Mouse (Mus musculus): ENCODE measurements at regions not wholly inside any gene's neighbourhood (a gene's known extent, or its start where the extent isn't known, plus 50 kb on each side); places are given as distances from the start of the nearest gene placed in this dataset.

DNA sequence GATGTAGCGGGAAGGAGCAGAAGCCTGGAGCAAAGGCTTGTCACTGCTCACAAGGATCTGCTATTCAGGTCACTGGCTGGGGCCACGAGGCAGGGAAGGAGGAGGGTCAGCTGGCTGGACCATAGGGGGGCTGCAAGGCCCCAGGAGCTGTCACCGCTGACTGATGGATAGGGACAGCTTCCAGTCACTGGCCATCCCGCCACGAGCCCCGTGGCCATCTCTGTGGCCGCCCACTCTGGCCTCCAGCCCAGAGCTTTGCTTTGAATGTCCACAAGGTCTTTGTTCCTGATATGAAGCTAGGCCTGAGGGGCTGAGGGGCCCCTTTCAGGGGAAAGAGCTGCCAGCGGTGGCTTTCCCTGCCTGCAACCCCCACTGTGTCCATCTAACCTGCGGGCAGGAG is 111.9 kb downstream of the Mn1 start:
- Histone ChIP-seq H3K9me3 (ENCODE audit: control insufficient read depth, insufficient read depth, low read depth, low read length) (no peaks in the 10 kb centered on the region), H3K36me3 (ENCODE audit: control insufficient read depth, insufficient read depth, low read length, poor library complexity, severe bottlenecking) (no peaks in the 10 kb centered on the region), H3K27ac (ENCODE audit: insufficient read depth, low read depth, low read length, poor library complexity, severe bottlenecking) (no peak overlapping the region), H3K4me3 (ENCODE audit: insufficient read depth in 1 of 2, low read depth in 1 of 2, low read length in 2 of 2, poor library complexity in 1 of 2, severe bottlenecking in 1 of 2) (no peak overlapping the region), H3K9ac (ENCODE audit: insufficient read depth, low read depth, low read length, poor library complexity, severe bottlenecking) (no peak overlapping the region), H3K4me1 (ENCODE audit: control insufficient read depth in 2 of 2, insufficient read depth in 2 of 2, low read length in 2 of 2, poor library complexity in 1 of 2) (peaks cover 0 to 3% of the 10 kb centered on the region in 2 experiments; a peak in 1 of 4 replicates)
- in situ Hi-C loops (cut with MboI; ENCODE audit: low sequenced_read_pairs in 2 of 2, unreplicated experiment in 2 of 2), result no loop called here
- no peak for TF ChIP-seq CHD2 (IDR thresholded peaks at IDR 0.05; ENCODE audit: low read depth, low read length)
- no peak for TF ChIP-seq MAFK (IDR thresholded peaks at IDR 0.05; ENCODE audit: insufficient read depth, low read depth, low read length)
- TF ChIP-seq HCFC1 (IDR thresholded peaks at IDR 0.05; ENCODE audit: borderline replicate concordance, insufficient read depth, low read length), result no peak
- no peak for TF ChIP-seq ZC3H11A (IDR thresholded peaks at IDR 0.05; ENCODE audit: borderline replicate concordance, low read depth, low read length)
- no peak for TF ChIP-seq ZNF384 (IDR thresholded peaks at IDR 0.05; ENCODE audit: low read depth, low read length)
- no peak for DNase-seq (ENCODE audit: low read depth, low spot score)

DNA sequence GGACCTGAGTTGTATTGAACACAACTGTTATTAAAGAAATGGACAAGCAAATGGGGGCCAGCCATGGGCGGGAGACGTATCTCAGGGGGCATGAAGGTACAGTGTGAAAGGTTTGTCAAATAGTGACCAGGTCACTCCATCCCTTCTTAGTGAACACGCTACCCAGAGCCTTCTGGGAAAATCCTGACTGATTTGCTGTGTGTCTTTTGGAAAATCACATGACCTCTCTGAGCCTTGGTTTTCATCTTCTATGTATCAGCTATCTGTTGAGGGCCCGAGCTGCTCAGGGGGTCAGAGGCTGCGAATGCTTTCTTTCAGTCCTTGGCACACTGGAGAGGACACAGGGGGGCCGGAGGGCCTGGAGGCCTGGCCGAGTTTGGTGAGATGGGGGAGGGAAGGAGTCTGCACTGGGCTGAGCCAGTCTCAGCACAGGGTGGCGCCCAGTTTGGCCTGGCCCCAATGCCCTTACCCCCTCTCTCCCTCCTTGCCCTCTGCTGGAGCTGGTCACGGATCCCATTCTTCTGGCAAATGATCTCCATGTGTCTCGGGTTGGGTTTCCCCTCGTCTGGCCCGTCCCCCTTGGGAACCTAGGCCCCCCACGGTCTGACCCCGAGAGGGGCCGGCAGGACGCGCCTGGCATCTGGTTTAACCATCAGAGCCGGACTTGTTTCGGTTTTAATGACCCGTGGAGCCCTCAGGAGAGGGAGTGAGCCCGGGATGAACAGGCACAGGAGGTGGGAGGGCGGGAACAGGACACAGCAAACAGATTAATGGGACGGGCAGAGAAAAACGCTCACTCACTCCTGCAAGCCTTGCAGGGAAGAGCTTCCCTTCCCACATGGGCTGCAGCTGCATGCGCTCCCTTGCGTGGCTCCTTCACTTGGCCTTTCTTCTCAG is 113.7 kb downstream of the Mn1 start:
- no peak for DNase-seq (ENCODE audit: low read depth, low spot score)
- in situ Hi-C loops (cut with MboI; ENCODE audit: low sequenced_read_pairs in 2 of 2, unreplicated experiment in 2 of 2), result no loop called here
- TF ChIP-seq ZC3H11A (IDR thresholded peaks at IDR 0.05; ENCODE audit: borderline replicate concordance, low read depth, low read length) (no peak), HCFC1 (IDR thresholded peaks at IDR 0.05; ENCODE audit: borderline replicate concordance, insufficient read depth, low read length) (no peak), MAFK (IDR thresholded peaks at IDR 0.05; ENCODE audit: insufficient read depth, low read depth, low read length) (no peak), ZNF384 (IDR thresholded peaks at IDR 0.05; ENCODE audit: low read depth, low read length) (no peak), CHD2 (IDR thresholded peaks at IDR 0.05; ENCODE audit: low read depth, low read length) (no peak)
- peaks cover 0 to 3% of the 10 kb centered on the region in 2 experiments; a peak in 1 of 4 replicates for H3K4me1 ChIP-seq (ENCODE audit: control insufficient read depth in 2 of 2, insufficient read depth in 2 of 2, low read length in 2 of 2, poor library complexity in 1 of 2)
- H3K36me3 ChIP-seq (ENCODE audit: control insufficient read depth, insufficient read depth, low read length, poor library complexity, severe bottlenecking), result no peaks in the 10 kb centered on the region
- H3K9me3 ChIP-seq (ENCODE audit: control insufficient read depth, insufficient read depth, low read depth, low read length), result no peaks in the 10 kb centered on the region
- no peak overlapping the region for H3K27ac ChIP-seq (ENCODE audit: insufficient read depth, low read depth, low read length, poor library complexity, severe bottlenecking)
- no peak overlapping the region for H3K9ac ChIP-seq (ENCODE audit: insufficient read depth, low read depth, low read length, poor library complexity, severe bottlenecking)
- H3K4me3 ChIP-seq (ENCODE audit: insufficient read depth in 1 of 2, low read depth in 1 of 2, low read length in 2 of 2, poor library complexity in 1 of 2, severe bottlenecking in 1 of 2), result peak overlapping the region in 1 of 2 experiments; percentile 30; a peak in 3 of 4 replicates

DNA sequence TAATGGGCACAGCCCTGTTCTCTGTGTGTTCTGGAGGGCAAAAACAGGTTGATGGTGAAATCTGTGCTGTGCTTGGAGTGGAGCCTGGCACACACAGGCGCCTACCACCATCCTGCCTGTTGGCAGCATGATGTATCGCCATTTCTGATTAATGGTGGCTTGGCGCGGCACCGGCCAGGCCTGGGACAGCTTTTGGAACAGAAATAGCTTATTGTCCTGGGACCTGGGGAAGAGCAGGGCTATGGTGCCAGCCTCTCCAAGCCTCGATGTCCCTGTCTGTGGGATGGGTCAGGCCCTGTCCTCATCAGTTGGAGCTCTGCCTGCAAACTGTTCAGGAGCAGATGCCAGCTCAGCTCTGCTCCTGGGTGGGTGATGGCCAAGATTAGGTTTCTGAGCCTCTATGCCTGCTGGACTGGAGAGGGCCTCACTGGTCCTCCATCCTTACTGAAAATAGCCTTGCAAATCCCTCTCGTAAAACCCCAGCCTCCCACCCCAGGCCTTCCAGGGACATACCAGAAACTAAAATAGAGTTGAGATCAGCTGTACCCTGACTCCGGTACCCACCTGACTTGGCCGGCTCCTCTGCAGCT is 115.4 kb downstream of the Mn1 start:
- H3K27ac ChIP-seq (ENCODE audit: insufficient read depth, low read depth, low read length, poor library complexity, severe bottlenecking), result no peak overlapping the region
- no peaks in the 10 kb centered on the region for H3K9me3 ChIP-seq (ENCODE audit: control insufficient read depth, insufficient read depth, low read depth, low read length)
- peaks cover 0 to 3% of the 10 kb centered on the region in 2 experiments; a peak in 1 of 4 replicates for H3K4me1 ChIP-seq (ENCODE audit: control insufficient read depth in 2 of 2, insufficient read depth in 2 of 2, low read length in 2 of 2, poor library complexity in 1 of 2)
- no peak for DNase-seq (ENCODE audit: low read depth, low spot score)
- H3K4me3 ChIP-seq (ENCODE audit: insufficient read depth in 1 of 2, low read depth in 1 of 2, low read length in 2 of 2, poor library complexity in 1 of 2, severe bottlenecking in 1 of 2), result no peak overlapping the region
- no peak for TF ChIP-seq HCFC1 (IDR thresholded peaks at IDR 0.05; ENCODE audit: borderline replicate concordance, insufficient read depth, low read length)
- no peak for TF ChIP-seq ZC3H11A (IDR thresholded peaks at IDR 0.05; ENCODE audit: borderline replicate concordance, low read depth, low read length)
- TF ChIP-seq CHD2 (IDR thresholded peaks at IDR 0.05; ENCODE audit: low read depth, low read length), result no peak
- TF ChIP-seq MAFK (IDR thresholded peaks at IDR 0.05; ENCODE audit: insufficient read depth, low read depth, low read length), result no peak
- TF ChIP-seq ZNF384 (IDR thresholded peaks at IDR 0.05; ENCODE audit: low read depth, low read length), result no peak
- in situ Hi-C loops (cut with MboI; ENCODE audit: low sequenced_read_pairs in 2 of 2, unreplicated experiment in 2 of 2), result no loop called here
- H3K9ac ChIP-seq (ENCODE audit: insufficient read depth, low read depth, low read length, poor library complexity, severe bottlenecking), result no peak overlapping the region
- no peaks in the 10 kb centered on the region for H3K36me3 ChIP-seq (ENCODE audit: control insufficient read depth, insufficient read depth, low read length, poor library complexity, severe bottlenecking)

DNA sequence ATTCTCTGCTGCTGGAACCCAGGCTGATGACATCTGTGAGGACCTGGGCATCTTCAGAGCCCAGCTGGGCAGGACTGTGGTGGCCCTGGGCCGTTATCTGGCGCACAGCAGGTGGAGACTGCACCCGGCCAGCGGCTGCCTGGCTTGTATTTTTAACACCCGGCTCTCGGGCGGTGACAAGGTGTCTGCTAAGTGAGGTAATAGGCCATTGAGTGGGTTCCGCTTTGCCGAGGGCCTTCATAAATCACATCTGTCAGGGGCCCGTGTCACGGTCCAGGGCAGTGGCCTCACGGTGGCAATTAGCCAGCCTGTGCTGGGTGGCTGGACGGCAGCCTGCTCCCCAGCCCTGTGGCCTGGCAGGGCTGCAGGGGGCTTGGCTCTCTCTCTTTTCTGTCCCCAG is 118.8 kb downstream of the Mn1 start:
- no peak overlapping the region for H3K27ac ChIP-seq (ENCODE audit: insufficient read depth, low read depth, low read length, poor library complexity, severe bottlenecking)
- TF ChIP-seq HCFC1 (IDR thresholded peaks at IDR 0.05; ENCODE audit: borderline replicate concordance, insufficient read depth, low read length), result no peak
- TF ChIP-seq CHD2 (IDR thresholded peaks at IDR 0.05; ENCODE audit: low read depth, low read length), result no peak
- no peak for TF ChIP-seq ZC3H11A (IDR thresholded peaks at IDR 0.05; ENCODE audit: borderline replicate concordance, low read depth, low read length)
- TF ChIP-seq ZNF384 (IDR thresholded peaks at IDR 0.05; ENCODE audit: low read depth, low read length), result no peak
- TF ChIP-seq MAFK (IDR thresholded peaks at IDR 0.05; ENCODE audit: insufficient read depth, low read depth, low read length), result no peak
- in situ Hi-C loops (cut with MboI; ENCODE audit: low sequenced_read_pairs in 2 of 2, unreplicated experiment in 2 of 2), result no loop called here
- no peaks in the 10 kb centered on the region for H3K9me3 ChIP-seq (ENCODE audit: control insufficient read depth, insufficient read depth, low read depth, low read length)
- no peak for DNase-seq (ENCODE audit: low read depth, low spot score)
- H3K36me3 ChIP-seq (ENCODE audit: control insufficient read depth, insufficient read depth, low read length, poor library complexity, severe bottlenecking), result no peaks in the 10 kb centered on the region
- H3K4me3 ChIP-seq (ENCODE audit: insufficient read depth in 1 of 2, low read depth in 1 of 2, low read length in 2 of 2, poor library complexity in 1 of 2, severe bottlenecking in 1 of 2), result no peak overlapping the region
- H3K4me1 ChIP-seq (ENCODE audit: control insufficient read depth in 2 of 2, insufficient read depth in 2 of 2, low read length in 2 of 2, poor library complexity in 1 of 2), result peaks cover 0 to 3% of the 10 kb centered on the region in 2 experiments; a peak in 1 of 4 replicates
- H3K9ac ChIP-seq (ENCODE audit: insufficient read depth, low read depth, low read length, poor library complexity, severe bottlenecking), result no peak overlapping the region

All from ES-E14 (cell line).